Mouse (Mus musculus) ovary, adult 18-20 months (tissue): ENCODE data around the gene Popdc3.
"Not testable (repeated sequence)": the region's sequence is repeated elsewhere in the genome, so short reads cannot be mapped to it uniquely, and the experiment has no call there.

Experiments
- DNase-seq: peaks from one replicate; pipeline ENCODE4 v3.0.0; 2022; ENCODE audit warnings: low spot score, mixed read lengths

Gene Popdc3

DNA sequence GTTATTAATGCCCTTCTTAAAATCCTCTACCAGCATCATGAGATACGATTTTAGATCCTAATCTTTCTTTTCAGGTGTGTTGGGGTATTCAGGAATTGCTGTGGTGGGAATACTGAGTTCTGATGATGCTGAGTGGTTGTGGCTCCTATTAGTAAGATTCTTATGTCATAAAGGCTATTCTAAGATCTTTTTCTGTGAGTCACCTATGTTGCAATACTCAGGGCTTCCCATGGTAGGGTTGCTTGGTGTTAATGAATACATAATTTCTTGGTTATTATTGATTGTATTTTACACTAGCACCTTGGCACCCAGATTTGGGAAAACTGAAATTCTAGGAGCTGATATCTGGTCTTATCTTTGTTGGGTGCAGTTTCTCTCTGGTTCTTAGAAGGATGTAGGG is 26.7 kb downstream of the Popdc3 start:
- no peak for DNase-seq

- no peak for DNase-seq
Observed at GRCm38 (mm10) chr10:45210201-45210600, 32.3 kb downstream of the Popdc3 start.

DNA sequence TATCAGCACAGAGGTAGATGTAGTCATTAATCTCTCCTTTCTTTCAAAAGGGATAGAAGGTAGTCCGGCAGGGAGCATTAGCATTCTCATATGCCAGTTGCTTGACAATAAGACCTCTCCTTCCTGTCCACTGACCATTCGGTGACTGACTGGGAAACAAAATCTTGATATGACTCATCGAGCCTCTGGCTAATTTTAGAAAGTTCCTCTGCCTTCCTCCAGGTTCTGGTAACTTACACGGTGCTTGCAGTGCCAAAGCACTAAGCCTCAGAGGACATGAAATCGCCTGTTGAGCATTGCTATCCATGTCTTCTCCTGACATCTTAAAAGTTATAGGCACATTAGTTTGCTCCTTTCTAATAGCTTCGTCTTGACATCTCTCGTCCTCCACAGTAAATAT is 38.8 kb downstream of the Popdc3 start:
- no peak for DNase-seq

- no peak for DNase-seq
Observed at GRCm38 (mm10) chr10:45229954-45230353, 52.1 kb downstream of the Popdc3 start.

GRCm38 (mm10) chr10:45233351-45233750 is 55.5 kb downstream of the Popdc3 start:
- DNase-seq = no peak

DNA sequence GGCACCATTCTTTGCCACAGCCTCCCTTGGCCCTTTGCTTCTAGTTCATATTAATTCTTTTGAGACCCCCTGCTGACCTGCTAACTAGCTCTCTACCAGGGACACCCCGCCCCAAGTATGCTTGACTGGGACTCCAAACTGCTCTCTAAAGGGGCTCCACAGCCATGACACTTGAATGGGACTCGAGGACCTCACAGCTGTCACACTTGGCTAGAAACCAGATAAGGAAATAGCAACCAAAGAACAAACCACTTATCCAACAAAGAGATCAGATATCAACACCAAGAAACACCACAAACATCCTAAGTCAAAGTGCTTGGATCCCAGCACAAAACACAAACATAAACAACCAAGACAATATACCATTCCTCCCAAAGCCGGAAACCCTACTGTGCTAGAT is 58.4 kb downstream of the Popdc3 start:
- DNase-seq = no peak

DNA sequence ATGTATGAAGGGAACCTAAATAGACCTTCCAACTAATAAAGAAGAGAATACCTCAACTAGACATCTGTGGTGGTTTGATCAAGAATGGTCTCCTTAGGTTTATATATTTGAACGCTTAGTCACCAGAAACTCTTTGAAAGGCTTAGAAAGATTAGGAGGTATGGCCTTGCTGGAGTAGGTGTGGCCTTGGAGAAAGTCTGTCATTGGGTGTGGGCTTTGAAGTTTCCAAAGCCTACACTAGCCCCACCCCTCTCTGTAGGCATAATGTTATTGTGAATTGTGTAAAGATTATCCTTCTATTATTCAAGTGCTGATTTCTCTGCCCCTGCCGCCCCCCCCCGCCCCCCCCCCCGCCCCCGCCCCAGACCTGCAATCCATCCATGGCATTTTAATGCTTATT is 59.6 kb downstream of the Popdc3 start:
- no peak for DNase-seq

DNA sequence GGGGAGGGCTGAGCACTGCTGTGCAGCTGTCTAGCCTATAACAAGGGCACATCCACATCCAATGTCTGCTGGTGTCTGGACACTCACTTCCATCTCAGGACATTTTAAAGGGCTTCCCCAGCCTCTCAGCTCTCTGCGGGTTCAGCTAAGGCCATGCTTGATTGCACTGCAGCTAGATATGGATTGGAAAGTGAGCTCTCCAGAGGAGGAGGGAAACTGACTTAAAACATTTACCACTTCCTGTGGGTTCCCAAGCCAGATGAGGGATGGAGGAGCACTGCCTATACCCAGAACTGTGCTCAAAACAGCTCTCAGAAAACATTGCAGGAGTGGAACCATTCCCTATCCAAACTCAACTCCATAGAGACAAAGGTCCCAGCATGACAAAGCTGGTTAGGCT is 82.6 kb downstream of the Popdc3 start:
- DNase-seq = no peak

GRCm38 (mm10) chr10:45262126-45262525 is 84.2 kb downstream of the Popdc3 start:
- DNase-seq = no peak

GRCm38 (mm10) chr10:45276499-45276898 is 98.6 kb downstream of the Popdc3 start:
- no peak for DNase-seq

DNA sequence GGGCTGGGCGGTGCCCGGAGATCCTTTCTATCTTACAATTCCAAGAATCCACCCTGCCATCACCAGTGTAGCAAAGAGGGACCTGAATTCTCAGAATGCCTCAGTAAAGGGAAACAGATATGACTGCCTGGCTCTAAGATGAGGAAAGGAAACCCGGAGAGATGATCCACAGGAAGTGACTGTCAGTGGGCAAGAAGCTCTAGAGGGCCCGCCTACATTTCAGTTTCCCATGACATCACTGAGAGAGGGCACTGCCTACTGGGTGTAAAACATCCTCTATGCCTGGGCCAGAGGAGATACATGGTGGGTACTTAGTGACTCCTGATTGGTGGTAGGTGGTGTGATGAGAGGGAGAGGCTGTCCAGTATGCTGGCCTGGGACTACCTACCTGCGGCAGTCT is 99.1 kb downstream of the Popdc3 start:
- no peak for DNase-seq

GRCm38 (mm10) chr10:45285651-45286050 is 107.8 kb downstream of the Popdc3 start:
- no peak for DNase-seq

- no peak for DNase-seq
Observed at GRCm38 (mm10) chr10:45288351-45288750, 110.5 kb downstream of the Popdc3 start.

DNA sequence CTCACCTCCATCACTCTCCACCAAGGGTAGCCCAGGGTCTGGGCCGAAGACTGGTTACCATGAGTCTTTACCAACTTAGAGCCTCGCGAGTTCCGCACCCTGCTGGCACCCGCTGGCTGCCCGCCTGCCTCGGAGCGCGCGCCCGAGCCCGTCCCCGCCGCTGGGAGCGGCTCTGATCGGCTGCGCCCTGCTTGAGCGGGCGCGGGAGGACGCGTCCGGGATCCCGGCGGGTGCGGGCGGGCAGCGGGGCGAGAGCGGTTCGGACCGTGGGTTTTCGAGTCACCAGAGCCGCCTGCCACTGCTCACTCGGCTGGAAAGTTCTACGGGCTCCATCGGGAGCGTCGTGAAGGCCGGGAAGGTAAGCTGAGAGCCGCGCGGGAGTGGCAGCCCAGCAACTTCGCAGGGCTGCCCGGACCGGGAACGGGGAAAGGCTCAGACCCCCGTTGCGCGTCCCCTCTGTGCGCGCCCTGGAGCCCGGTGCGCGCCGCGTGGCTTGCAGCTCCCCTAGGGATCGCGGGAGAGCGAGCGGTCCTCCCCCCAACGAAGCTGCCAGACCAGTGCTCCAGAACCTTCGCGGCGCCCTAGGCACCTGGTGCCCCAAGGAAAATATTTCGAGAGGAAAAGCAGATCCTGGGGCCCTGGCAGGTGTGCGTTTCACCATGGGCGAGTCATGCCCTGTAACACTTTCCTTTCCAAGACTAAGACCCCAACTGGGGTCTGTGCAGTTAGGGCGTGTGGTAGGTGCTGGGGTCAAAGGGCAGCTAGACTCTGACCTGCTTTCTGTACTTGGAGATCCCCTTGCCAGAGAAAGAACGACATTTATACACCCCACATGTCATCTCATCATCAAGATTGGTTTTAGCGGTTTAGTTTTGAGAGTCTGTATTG is 111.6 kb downstream of the Popdc3 start:
- no peak for DNase-seq

DNA sequence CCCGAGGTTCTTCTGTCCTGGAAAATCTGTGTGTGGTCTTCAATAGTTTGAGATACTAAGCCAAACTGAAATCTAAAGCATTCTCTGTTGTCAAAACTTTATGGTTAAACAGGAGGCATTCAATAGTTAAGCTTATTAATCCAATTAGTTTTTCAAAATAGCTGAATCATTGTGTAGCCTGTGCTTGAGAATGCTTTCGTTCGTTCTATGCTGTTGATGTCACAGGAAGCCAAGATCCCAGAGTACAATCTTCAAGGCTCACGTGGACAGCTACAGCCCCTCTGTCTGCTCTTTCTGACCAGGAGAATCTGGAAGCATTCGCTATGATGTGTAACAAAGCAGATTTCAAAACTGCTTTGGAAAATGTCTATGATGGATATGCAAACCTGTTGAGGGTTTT is 112.7 kb downstream of the Popdc3 start:
- DNase-seq = no peak

DNA sequence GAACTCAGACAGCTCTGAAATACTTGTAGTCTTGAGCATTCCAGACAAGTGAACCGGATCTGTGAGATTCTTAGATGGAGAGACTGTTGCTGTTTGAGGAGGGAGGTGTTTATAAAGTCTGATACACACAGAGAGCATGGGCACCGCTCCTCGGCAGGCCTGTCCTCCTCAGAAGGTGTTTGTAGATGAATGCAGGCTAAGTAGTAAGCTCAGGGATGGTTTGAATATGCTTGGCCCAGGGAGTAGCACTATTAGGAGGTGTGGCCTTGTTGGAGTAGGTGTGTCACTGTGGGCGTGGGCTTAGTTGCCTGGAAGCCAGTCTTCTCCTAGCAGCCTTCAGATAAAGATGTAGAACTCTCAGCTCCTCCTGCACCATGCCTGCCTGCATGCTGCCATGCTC is 114.3 kb downstream of the Popdc3 start:
- DNase-seq = not testable (repeated sequence)

GRCm38 (mm10) chr10:45295093-45295492 is 117.2 kb downstream of the Popdc3 start:
- DNase-seq = no peak

DNA sequence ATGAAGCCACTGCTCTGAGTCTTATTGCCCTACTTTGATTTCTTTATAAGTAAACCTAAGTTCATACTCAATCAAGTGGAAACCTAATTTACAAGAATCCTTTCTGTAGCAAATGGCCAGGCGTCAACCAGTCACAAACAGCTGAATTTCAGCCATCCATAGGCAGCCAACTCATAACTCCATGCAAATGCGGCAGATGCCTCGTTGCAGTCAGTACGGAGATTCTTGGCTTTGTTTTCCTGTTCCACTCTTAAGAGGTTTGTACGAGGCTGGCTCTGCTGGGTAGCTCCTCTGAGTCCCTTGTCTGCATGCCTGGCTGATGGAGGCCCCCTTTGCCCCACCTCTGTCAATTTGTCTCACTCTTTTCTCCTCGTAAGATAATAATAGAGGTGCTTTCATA is 120.6 kb downstream of the Popdc3 start:
- DNase-seq = no peak

DNA sequence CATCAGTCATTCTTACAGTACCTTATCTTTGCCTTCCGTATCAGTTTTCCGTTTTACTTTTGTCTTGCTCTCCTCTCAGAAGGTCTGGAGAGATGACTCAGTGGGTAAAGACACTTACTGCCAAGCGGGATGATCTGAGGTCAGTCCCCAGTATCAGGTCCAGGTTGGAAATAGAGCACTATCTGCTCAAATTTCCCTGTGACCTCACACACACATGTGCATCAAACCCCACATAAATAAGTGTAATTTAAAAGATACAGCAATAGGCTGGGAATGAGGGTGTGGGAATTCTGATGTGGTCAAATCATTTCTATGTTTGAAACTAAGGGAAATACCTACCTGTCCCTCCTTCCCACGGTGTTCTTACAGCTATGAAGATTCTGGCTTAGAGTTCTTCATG is 121.6 kb downstream of the Popdc3 start:
- no peak for DNase-seq

DNA sequence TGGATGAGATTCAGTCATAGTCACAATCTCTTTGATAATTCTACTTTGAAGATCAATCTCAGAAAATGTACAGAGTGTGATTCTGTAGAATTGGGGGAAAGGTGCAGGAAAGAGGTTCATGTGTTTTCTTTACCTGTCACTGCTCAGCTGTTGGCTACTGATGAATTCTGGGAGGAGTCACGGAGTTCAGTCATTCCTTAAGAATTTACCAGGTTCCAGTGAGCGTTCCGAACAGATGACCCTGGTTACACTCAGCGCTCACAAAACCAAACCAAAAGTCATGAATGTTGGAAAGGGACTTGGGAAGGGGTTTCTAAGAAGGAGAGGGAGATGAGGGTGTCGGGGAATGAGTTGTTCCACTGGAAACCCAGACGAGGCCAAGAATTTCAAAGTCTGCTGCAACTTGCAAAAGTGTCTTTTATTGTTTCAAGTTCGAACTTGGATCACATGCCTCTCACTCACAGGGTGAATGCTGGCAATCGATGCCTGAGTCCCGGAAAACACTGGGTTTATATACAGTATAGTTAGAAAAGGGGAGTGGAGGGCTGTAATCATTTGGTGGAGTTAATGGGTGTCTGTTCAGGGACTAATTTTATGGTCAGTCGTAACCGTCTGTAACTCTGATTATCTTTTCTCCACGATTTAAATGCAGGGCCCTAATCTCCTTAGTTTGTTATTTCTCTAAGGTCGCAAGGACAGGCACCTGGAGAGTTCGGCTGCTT is 125.6 kb downstream of the Popdc3 start:
- DNase-seq = no peak

DNA sequence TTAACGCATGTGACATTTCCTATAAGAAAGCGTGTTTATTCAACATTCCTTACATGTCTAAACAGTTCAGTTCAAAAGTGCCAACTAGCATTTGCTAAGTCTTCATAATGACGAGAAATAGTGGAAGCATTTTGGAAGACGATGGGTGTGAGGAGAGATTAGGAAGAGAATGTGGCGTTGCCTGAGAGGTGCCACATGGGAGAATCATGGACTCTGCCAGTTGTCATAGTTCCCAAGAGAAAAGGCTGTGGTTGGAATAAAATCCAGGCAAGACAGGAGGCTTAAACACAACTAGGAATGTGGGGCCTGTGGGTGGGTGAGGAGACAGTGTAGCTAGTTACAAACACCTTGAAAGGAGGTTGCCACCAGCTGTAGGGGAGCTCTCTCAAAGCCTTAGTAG is 127.3 kb downstream of the Popdc3 start:
- DNase-seq = no peak

DNA sequence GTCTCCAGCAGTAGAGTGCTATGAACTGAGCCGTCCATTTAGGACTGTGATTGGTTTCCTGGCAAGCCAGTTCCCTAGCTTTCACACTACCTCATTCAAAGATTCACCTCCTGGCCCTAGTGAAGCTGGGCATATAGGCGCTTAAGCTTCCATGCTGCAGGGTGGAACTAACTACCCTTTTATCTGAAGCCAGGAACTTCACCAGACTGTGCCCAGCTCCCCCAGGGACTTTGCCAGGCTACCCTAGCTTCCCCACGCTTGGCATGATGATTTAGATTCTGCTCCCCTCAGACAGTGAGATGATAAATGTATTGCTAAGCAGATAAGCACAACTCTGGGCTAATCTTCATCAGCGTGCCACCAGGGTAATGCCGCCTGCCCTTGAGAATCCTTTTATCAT is 133.2 kb downstream of the Popdc3 start:
- DNase-seq = no peak

DNA sequence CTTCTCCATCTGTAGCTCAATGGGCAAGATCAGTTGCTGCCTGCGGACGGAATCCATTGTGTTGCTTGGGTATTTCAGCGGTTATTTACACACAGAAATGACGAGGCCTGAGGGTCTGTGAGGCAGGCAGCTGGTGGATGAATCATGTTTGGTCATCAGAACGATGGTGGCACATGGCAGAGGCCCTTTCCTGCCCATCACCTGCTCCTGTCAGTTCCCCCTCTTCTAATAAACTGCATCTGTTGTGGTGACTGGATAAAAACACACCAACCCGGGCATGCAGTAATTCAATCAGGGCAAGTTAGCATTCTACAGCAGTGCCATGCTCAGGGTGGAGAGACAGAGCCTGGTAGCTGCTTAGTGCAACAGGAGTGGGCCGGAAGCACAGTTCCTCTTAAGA is 133.7 kb downstream of the Popdc3 start:
- DNase-seq = no peak

GRCm38 (mm10) chr10:45314865-45315264 is 137.0 kb downstream of the Popdc3 start:
- no peak for DNase-seq
